ENCODE assay signal across 14 mouse cellular contexts in the genomic region with DNA sequence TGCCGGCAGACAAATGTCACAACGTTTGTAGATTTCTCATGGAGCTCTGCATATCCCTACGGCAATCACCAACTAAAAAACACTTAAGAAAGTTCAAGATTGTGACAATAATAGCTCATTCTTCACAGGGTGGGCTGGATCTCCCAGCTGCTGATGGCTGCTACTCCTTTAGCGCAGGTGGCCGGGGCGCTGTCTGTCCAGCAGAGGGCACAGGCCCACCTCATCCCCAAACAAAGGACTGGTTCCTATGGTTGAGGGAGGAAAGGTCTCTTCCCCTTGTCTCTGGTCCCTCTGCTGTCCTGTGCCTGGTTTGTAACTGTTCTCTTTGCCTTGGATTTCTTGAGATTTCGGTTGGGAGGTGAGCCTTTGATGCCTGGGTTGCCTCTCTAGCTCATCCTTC. TPM values are rescaled to one million over a fixed set of nuclear protein-coding genes. Genes with fewer than 3 reads are reported as not detected.
DNase-seq lines count a peak whose midpoint lies in the region; ATAC-seq and TF ChIP-seq lines count a peak whose summit lies in the region.
"Had no signal": no experiment of that assay in that cellular context is flagged by ENCODE, and none has a peak within 500 bp of the region (broad histone marks: within the 10 kb centered on the region; RNA-seq: fewer than 3 reads in every experiment).

No protein-coding gene starts in this region.

- peaks cover 17% of the 10 kb centered on the region; the same call in 1 of the 2 replicates for H3K4me1 ChIP-seq in kidney, adult 2 months (ENCODE audit: control insufficient read depth, insufficient read depth, low read length)
- H3K4me1 ChIP-seq in kidney, embryonic 15.5 days: peaks cover 30% of the 10 kb centered on the region
- H3K4me1 ChIP-seq in neural tube, embryonic 15.5 days: peaks cover 3% of the 10 kb centered on the region
- H3K4me1 ChIP-seq in neural tube, embryonic 11.5 days (ENCODE audit: control insufficient read depth, insufficient read depth, low read length): no peaks in the 10 kb centered on the region

- WGBS in kidney, adult 2 months: 46% methylated on average over 7 of the region's 7 CpGs
- 33% methylated on average over 7 of the region's 7 CpGs for WGBS in kidney, embryonic 15.5 days
- WGBS in neural tube, embryonic 15.5 days: 57% methylated on average over 7 of the region's 7 CpGs
- 37% methylated on average over 7 of the region's 7 CpGs for WGBS in neural tube, embryonic 11.5 days

- peak; percentile 30; the same call in 1 of the 2 replicates for TF ChIP-seq CTCF in kidney, adult 2 months (conservative IDR thresholded peaks at IDR 0.05; ENCODE audit: insufficient read depth, insufficient read length, low read depth, low read length)

- no peak overlapping the region for H3K4me2 ChIP-seq in kidney, embryonic 15.5 days
- no peak overlapping the region for H3K4me2 ChIP-seq in neural tube, embryonic 15.5 days
- no peak overlapping the region for H3K4me2 ChIP-seq in neural tube, embryonic 11.5 days (ENCODE audit: low read depth)
- H3K4me2 ChIP-seq: heart, embryonic 15.5 days; limb, embryonic 15.5 days had no signal

- no peaks in the 10 kb centered on the region for H3K36me3 ChIP-seq in kidney, adult 2 months (ENCODE audit: control insufficient read depth, insufficient read depth, low read length)
- H3K36me3 ChIP-seq in kidney, embryonic 15.5 days: no peaks in the 10 kb centered on the region
- no peaks in the 10 kb centered on the region for H3K36me3 ChIP-seq in neural tube, embryonic 15.5 days
- H3K36me3 ChIP-seq in neural tube, embryonic 11.5 days (ENCODE audit: control insufficient read depth, insufficient read depth, low read length): no peaks in the 10 kb centered on the region
- H3K36me3 ChIP-seq: heart, embryonic 15.5 days; limb, embryonic 15.5 days had no signal

- H3K9ac ChIP-seq in kidney, embryonic 15.5 days: no peak overlapping the region
- no peak overlapping the region for H3K9ac ChIP-seq in neural tube, embryonic 15.5 days (replicated peaks)
- H3K9ac ChIP-seq in neural tube, embryonic 11.5 days (ENCODE audit: low read length): no peak overlapping the region
- H3K9ac ChIP-seq: heart, embryonic 15.5 days; limb, embryonic 15.5 days had no signal

- no peak for TF ChIP-seq POLR2A in kidney, adult 2 months (IDR thresholded peaks at IDR 0.05; ENCODE audit: low read depth, low read length)

- no peaks in the 10 kb centered on the region for H3K27me3 ChIP-seq in kidney, adult 2 months (replicated peaks; ENCODE audit: control insufficient read depth, insufficient read depth, low read length)
- no peaks in the 10 kb centered on the region for H3K27me3 ChIP-seq in kidney, embryonic 15.5 days
- no peaks in the 10 kb centered on the region for H3K27me3 ChIP-seq in neural tube, embryonic 15.5 days (replicated peaks)
- H3K27me3 ChIP-seq in neural tube, embryonic 11.5 days (ENCODE audit: control insufficient read depth, insufficient read depth, low read length): no peaks in the 10 kb centered on the region
- H3K27me3 ChIP-seq: heart, embryonic 15.5 days; limb, embryonic 15.5 days had no signal

- no peak overlapping the region for H3K4me3 ChIP-seq in kidney, adult 2 months (ENCODE audit: insufficient read depth, low read depth, low read length)
- H3K4me3 ChIP-seq in kidney, embryonic 15.5 days (replicated peaks): no peak overlapping the region
- H3K4me3 ChIP-seq in neural tube, embryonic 15.5 days (replicated peaks): no peak overlapping the region
- H3K4me3 ChIP-seq in neural tube, embryonic 11.5 days (ENCODE audit: low read depth, low read length): no peak overlapping the region
- H3K4me3 ChIP-seq: heart, embryonic 15.5 days; limb, embryonic 15.5 days; myocyte had no signal

- ATAC-seq in kidney, embryonic 15.5 days (replicated peaks; ENCODE audit: low FRiP score): no peak; the same call in 1 of the 2 replicates
- no peak for ATAC-seq in neural tube, embryonic 15.5 days (ENCODE audit: low FRiP score)
- no peak for ATAC-seq in neural tube, embryonic 11.5 days (ENCODE audit: insufficient read depth, low FRiP score, low TSS enrichment)
- ATAC-seq in activated CD4-positive, CD25-positive, alpha-beta regulatory T cell, adult 4 months: no peak

- peak; percentile 60 to 61 for DNase-seq in cerebellum, postnatal 10 days
- DNase-seq in cerebellum, adult 8-10 months: no peak
- no peak for DNase-seq in kidney, adult 2 months
- peak; percentile 22 for DNase-seq in neural tube, embryonic 10.5 days (ENCODE audit: extremely low spot score, low spot score)
- DNase-seq in neural tube, embryonic 11.5 days (ENCODE audit: low spot score): peak; percentile 29
- DNase-seq: cerebellum, adult 9-10 months; right cerebral cortex, postnatal 25 days; thymus, adult 2 months had no signal

- peak overlapping the region; percentile 13; the same call in 1 of the 2 replicates for H3K27ac ChIP-seq in kidney, adult 2 months (ENCODE audit: insufficient read depth, low read depth, low read length)
- H3K27ac ChIP-seq in kidney, embryonic 15.5 days: no peak overlapping the region
- H3K27ac ChIP-seq in neural tube, embryonic 15.5 days (replicated peaks): no peak overlapping the region
- no peak overlapping the region for H3K27ac ChIP-seq in neural tube, embryonic 11.5 days (ENCODE audit: low read depth, low read length)
- H3K27ac ChIP-seq: heart, embryonic 15.5 days; limb, embryonic 15.5 days had no signal

- no peaks in the 10 kb centered on the region for H3K9me3 ChIP-seq in kidney, embryonic 15.5 days (replicated peaks)
- H3K9me3 ChIP-seq in neural tube, embryonic 15.5 days (replicated peaks): no peaks in the 10 kb centered on the region
- no peaks in the 10 kb centered on the region for H3K9me3 ChIP-seq in neural tube, embryonic 11.5 days (ENCODE audit: control insufficient read depth, low read length)
- H3K9me3 ChIP-seq: heart, embryonic 15.5 days; limb, embryonic 15.5 days had no signal

RNA-seq across cellular contexts. Expression of a gene that starts 1.5 kb away (rescaled TPM):
- 2.9 and 3.2 TPM in 2 replicates for polyA plus RNA-seq in kidney, adult 2 months (2012; rRNA removed)
- polyA plus RNA-seq in kidney, embryonic 15.5 days (2015; fragmentation: Nextera tagmentation; extraction: Ambion mirVana): 1.8 and 2.0 TPM in 2 replicates
- 7.1 and 7.3 TPM in 2 replicates for polyA plus RNA-seq in neural tube, embryonic 15.5 days (2015; fragmentation: Nextera tagmentation; extraction: Ambion mirVana)
- polyA plus RNA-seq in neural tube, embryonic 11.5 days (2014; fragmentation: Nextera tagmentation; extraction: Ambion mirVana): 0.45 and 0.69 TPM in 2 replicates
- polyA plus RNA-seq in activated CD4-positive, CD25-positive, alpha-beta regulatory T cell, adult 4 months (2017; shearing (Covaris generic)): under 1 TPM in 1 of 2 experiments, not detected in 1; 0.49 TPM
- polyA plus RNA-seq: myocyte had no signal

Comparison
In these comparisons a context has a peak if more than half of its experiments do, and no peak if none do; other contexts are left out.
1. DNase-seq: peak in cerebellum, postnatal 10 days (2 of 2), neural tube, embryonic 10.5 days (single experiment) and neural tube, embryonic 11.5 days (single experiment); none in cerebellum, adult 8-10 months (single experiment) and kidney, adult 2 months (single experiment).